Mouse (Mus musculus) MEL (cell line): Measurements from ENCODE around the gene Fam161b.

Experiments used
- CHD1 ChIP-seq: IDR thresholded peaks from 2 replicates; pipeline ENCODE4 v1.6.1; 2012; ENCODE audit warnings: low read depth, mild to moderate bottlenecking, inconsistent platforms, low read length, improper control_type of control experiment
- CTCF ChIP-seq, 3 experiments: IDR thresholded peaks in 2 of 3; conservative IDR thresholded peaks in 1 of 3; 2 replicates each; pipeline ENCODE4 v1.5.1; 2011 to 2012; ENCODE audit warnings: low read length in 3 of 3, low read depth in 2 of 3, mild to moderate bottlenecking in 2 of 3, improper control_type of control experiment in 1 of 3, inconsistent platforms in 1 of 3, mixed read lengths in 1 of 3, moderate library complexity in 1 of 3; ENCODE audit not compliant: control insufficient read depth in 1 of 3, insufficient read depth in 1 of 3, poor library complexity in 1 of 3, severe bottlenecking in 1 of 3
- ETS1 ChIP-seq: IDR thresholded peaks from 2 replicates; pipeline ENCODE4 v1.6.1; 2012; ENCODE audit warnings: low read depth, mild to moderate bottlenecking, inconsistent platforms, low read length, improper control_type of control experiment, moderate library complexity
- GABPA ChIP-seq: IDR thresholded peaks from 2 replicates; pipeline ENCODE4 v1.6.1; 2012; ENCODE audit warnings: low read depth, mild to moderate bottlenecking, inconsistent platforms, low read length, improper control_type of control experiment, moderate library complexity
- RAD21 ChIP-seq: IDR thresholded peaks from 2 replicates; pipeline ENCODE4 v1.6.1; 2011; ENCODE audit warnings: mild to moderate bottlenecking, low read depth, low read length, improper control_type of control experiment
- RCOR1 ChIP-seq: IDR thresholded peaks from 2 replicates; pipeline ENCODE4 v1.6.1; 2012; ENCODE audit warnings: low read depth, mild to moderate bottlenecking, inconsistent platforms, low read length, improper control_type of control experiment
- SMC3 ChIP-seq: IDR thresholded peaks from 2 replicates; pipeline ENCODE4 v1.6.1; 2011; ENCODE audit warnings: low read depth, low read length, improper control_type of control experiment
- ZNF384 ChIP-seq: IDR thresholded peaks from 2 replicates; pipeline ENCODE4 v1.6.1; 2012; ENCODE audit warnings: low read depth, mild to moderate bottlenecking, inconsistent platforms, low read length, improper control_type of control experiment

GRCm38 (mm10) chr12:84327111-84327512 lies 34.5 kb downstream of the Fam161b start:
- TF ChIP-seq ZNF384 (no peak), ETS1 (no peak), CTCF (IDR thresholded peaks at IDR 0.05 in 2 of 3, conservative IDR thresholded peaks at IDR 0.05 in 1 of 3; ENCODE audit: control insufficient read depth in 1 of 3, insufficient read depth in 1 of 3, low read depth in 2 of 3, low read length in 3 of 3, poor library complexity in 1 of 3, severe bottlenecking in 1 of 3) (no peak), GABPA (no peak), CHD1 (no peak), RAD21 (no peak), RCOR1 (no peak), SMC3 (no peak)
